Mouse (Mus musculus) heart, embryonic 12.5 days (tissue): ENCODE measurements around the gene Cep170. TPM values are rescaled to one million over a fixed set of nuclear protein-coding genes. Genes with fewer than 3 reads are reported as not detected.
A peak's percentile ranks its signal among the peaks of the same experiment; 100 is the strongest.

Source experiments
- ATAC-seq: fragments of 200-750 bp; cut with Nextera tagmentation; 2 replicates; pipeline ENCODE4 v1.8.0; 2017; ENCODE audit warnings: moderate TSS enrichment, moderate library complexity; ENCODE audit not compliant: insufficient number of reproducible peaks, low FRiP score
- H3K27ac ChIP-seq: fragments of 300-500 bp; sonication (generic); 2 replicates; pipeline ENCODE4 v1.5.1; 2016; ENCODE audit warnings: mild to moderate bottlenecking, moderate library complexity; ENCODE audit not compliant: poor library complexity, severe bottlenecking
- H3K27me3 ChIP-seq: fragments of 300-500 bp; sonication (generic); replicated peaks from 2 replicates; pipeline ENCODE4 v1.6.1; 2016; ENCODE audit warnings: mild to moderate bottlenecking, moderate library complexity
- H3K36me3 ChIP-seq: fragments of 300-500 bp; sonication (generic); 2 replicates; pipeline ENCODE4 v1.6.1; 2016; ENCODE audit warnings: mild to moderate bottlenecking, moderate library complexity
- H3K4me1 ChIP-seq: fragments of 300-500 bp; sonication (generic); replicated peaks from 2 replicates; pipeline ENCODE4 v1.6.1; 2016; ENCODE audit warnings: mild to moderate bottlenecking
- H3K4me2 ChIP-seq: fragments of 300-500 bp; sonication (generic); 2 replicates; pipeline ENCODE4 v1.6.1; 2016; ENCODE audit warnings: mild to moderate bottlenecking, moderate library complexity
- H3K4me3 ChIP-seq: fragments of 300-500 bp; sonication (generic); 2 replicates; pipeline ENCODE4 v1.5.1; 2016; ENCODE audit warnings: mild to moderate bottlenecking
- H3K9ac ChIP-seq: fragments of 300-500 bp; sonication (generic); 2 replicates; pipeline ENCODE4 v1.6.1; 2016; ENCODE audit warnings: mild to moderate bottlenecking, moderate library complexity
- H3K9me3 ChIP-seq: fragments of 300-500 bp; sonication (generic); replicated peaks from 2 replicates; pipeline ENCODE4 v1.6.1; 2016; ENCODE audit warnings: mild to moderate bottlenecking, moderate library complexity
- WGBS: fragments of 180-500 bp; shearing (Covaris S2); methylation state at CpG from one replicate; pipeline ENCODE4 v1.1.7; 2016; 5-methylcytosine and 5-hydroxymethylcytosine counted together
- polyA plus RNA-seq: library from polyadenylated mRNA; unstranded; fragments of >200 nt; fragmentation: Nextera tagmentation; extraction: Ambion mirVana; gene quantifications from 2 replicates; pipeline ENCODE4 v1.2.1, GENCODE M21; 2016

The Cep170 gene
- polyA plus RNA-seq, 1 experiment from 2014 or later: 29.6 TPM

- no peak overlapping the region for H3K4me3 ChIP-seq
- H3K9me3 ChIP-seq: no peaks in the 10 kb centered on the region
- no peak overlapping the region for H3K27ac ChIP-seq
- H3K27me3 ChIP-seq: no peaks in the 10 kb centered on the region
- H3K4me1 ChIP-seq: peaks cover 59% of the 10 kb centered on the region
- no peaks in the 10 kb centered on the region for H3K36me3 ChIP-seq
- WGBS: 78% methylated on average over 6 of the region's 6 CpGs
- no peak overlapping the region for H3K9ac ChIP-seq
- ATAC-seq: no peak
- no peak overlapping the region for H3K4me2 ChIP-seq
Measured at GRCm38 (mm10) chr1:176824611-176825010, 10.7 kb upstream of the Cep170 start.

- no peak for ATAC-seq
- Histone ChIP-seq H3K4me1 (peaks cover 59% of the 10 kb centered on the region), H3K4me2 (peak overlapping the region; percentile 38)
Measured at GRCm38 (mm10) chr1:176823889-176824288, 10.0 kb upstream of the Cep170 start.

GRCm38 (mm10) chr1:176822949-176823348 is 9.1 kb upstream of the Cep170 start:
- H3K4me3 ChIP-seq: no peak overlapping the region
- H3K4me2 ChIP-seq: no peak overlapping the region
- H3K27ac ChIP-seq: no peak overlapping the region
- H3K4me1 ChIP-seq: peaks cover 62% of the 10 kb centered on the region
- H3K27me3 ChIP-seq: no peaks in the 10 kb centered on the region
- no peak overlapping the region for H3K9ac ChIP-seq
- H3K36me3 ChIP-seq: no peaks in the 10 kb centered on the region
- H3K9me3 ChIP-seq: no peaks in the 10 kb centered on the region
- no peak for ATAC-seq
- WGBS: 46% methylated on average over 4 of the region's 4 CpGs

More at GRCm38 (mm10) chr1:176823889-176824288, 10.0 kb upstream of the Cep170 start:
- 35% methylated on average over 8 of the region's 8 CpGs for WGBS
- 0 out of 2 replicates have a peak overlapping the region, but pooled peaks have one; percentile 8 for H3K9ac ChIP-seq
- H3K36me3 ChIP-seq: no peaks in the 10 kb centered on the region
- peak overlapping the region; percentile 69 for H3K27ac ChIP-seq
- H3K27me3 ChIP-seq: no peaks in the 10 kb centered on the region
- no peak overlapping the region for H3K4me3 ChIP-seq
- no peaks in the 10 kb centered on the region for H3K9me3 ChIP-seq

- peak overlapping the region; percentile 42; the same call in 1 of the 2 replicates for H3K4me2 ChIP-seq
- no peaks in the 10 kb centered on the region for H3K9me3 ChIP-seq
- H3K36me3 ChIP-seq: no peaks in the 10 kb centered on the region
- H3K9ac ChIP-seq: no peak overlapping the region
- H3K27me3 ChIP-seq: no peaks in the 10 kb centered on the region
- peaks cover 56% of the 10 kb centered on the region for H3K4me1 ChIP-seq
- WGBS: 3% methylated on average over 1 of the region's 1 CpGs
- peak overlapping the region; percentile 66 for H3K27ac ChIP-seq
- peak; percentile 80 for ATAC-seq
- no peak overlapping the region for H3K4me3 ChIP-seq
Measured at GRCm38 (mm10) chr1:176821929-176822328, 8.1 kb upstream of the Cep170 start.

GRCm38 (mm10) chr1:176818763-176819162 is 4.9 kb upstream of the Cep170 start:
- H3K4me2 ChIP-seq: no peak overlapping the region
- ATAC-seq: no peak
- peaks cover 40% of the 10 kb centered on the region for H3K4me1 ChIP-seq
- H3K27me3 ChIP-seq: no peaks in the 10 kb centered on the region
- H3K9me3 ChIP-seq: no peaks in the 10 kb centered on the region
- H3K27ac ChIP-seq: peak overlapping the region; percentile 14
- H3K9ac ChIP-seq: no peak overlapping the region
- WGBS: 31% methylated on average over 6 of the region's 6 CpGs
- H3K36me3 ChIP-seq: no peaks in the 10 kb centered on the region
- no peak overlapping the region for H3K4me3 ChIP-seq

GRCm38 (mm10) chr1:176818147-176818546 is 4.3 kb upstream of the Cep170 start:
- Histone ChIP-seq H3K4me1 (peaks cover 35% of the 10 kb centered on the region), H3K36me3 (no peaks in the 10 kb centered on the region), H3K9me3 (no peaks in the 10 kb centered on the region), H3K9ac (no peak overlapping the region), H3K27ac (no peak overlapping the region), H3K4me2 (no peak overlapping the region), H3K4me3 (no peak overlapping the region), H3K27me3 (no peaks in the 10 kb centered on the region)
- no peak for ATAC-seq
- WGBS: 53% methylated on average over 2 of the region's 2 CpGs

GRCm38 (mm10) chr1:176816728-176817127 is 2.9 kb upstream of the Cep170 start:
- no peak for ATAC-seq
- peaks cover 30% of the 10 kb centered on the region for H3K4me1 ChIP-seq
- H3K4me2 ChIP-seq: no peak overlapping the region
- no peaks in the 10 kb centered on the region for H3K9me3 ChIP-seq
- H3K36me3 ChIP-seq: no peaks in the 10 kb centered on the region
- H3K27ac ChIP-seq: no peak overlapping the region
- no peaks in the 10 kb centered on the region for H3K27me3 ChIP-seq
- no peak overlapping the region for H3K9ac ChIP-seq
- no peak overlapping the region for H3K4me3 ChIP-seq
- 86% methylated on average over 4 of the region's 4 CpGs for WGBS

- Histone ChIP-seq H3K9ac (peak within 1 kb of the TSS; percentile 98), H3K4me2 (peak within 1 kb of the TSS; percentile 74), H3K9me3 (no peaks in the 10 kb centered on the region), H3K36me3 (no peaks in the 10 kb centered on the region), H3K27ac (peak within 1 kb of the TSS; percentile 100), H3K4me3 (peak within 1 kb of the TSS; percentile 98), H3K27me3 (no peaks in the 10 kb centered on the region), H3K4me1 (peaks cover 19% of the 10 kb centered on the region)
- peak; percentile 94 for ATAC-seq
- WGBS: under 1% methylated on average over 25 of the region's 25 CpGs
Measured at GRCm38 (mm10) chr1:176814591-176815062, 760 bp upstream of the Cep170 start, which contains the start of gene Sdccag8. TSS of gene Sdccag8 (plus strand) at chr1:176814660.

- H3K27me3 ChIP-seq: no peaks in the 10 kb centered on the region
- H3K4me1 ChIP-seq: peaks cover 20% of the 10 kb centered on the region
- peak overlapping the region; percentile 74 for H3K4me2 ChIP-seq
- ATAC-seq: peak; percentile 72
- peak overlapping the region; percentile 98 for H3K9ac ChIP-seq
- H3K9me3 ChIP-seq: no peaks in the 10 kb centered on the region
- H3K4me3 ChIP-seq: peak overlapping the region; percentile 98
- under 1% methylated on average over 63 of the region's 75 CpGs for WGBS
- peak overlapping the region; percentile 100 for H3K27ac ChIP-seq
- H3K36me3 ChIP-seq: no peaks in the 10 kb centered on the region
Measured at GRCm38 (mm10) chr1:176813292-176814035, 403 bp downstream of the Cep170 start.

GRCm38 (mm10) chr1:176812491-176813291 is 1.2 kb downstream of the Cep170 start:
- Histone ChIP-seq H3K4me2 (peak overlapping the region; percentile 74), H3K4me3 (peak overlapping the region; percentile 98), H3K9me3 (no peaks in the 10 kb centered on the region), H3K4me1 (peaks cover 14% of the 10 kb centered on the region), H3K9ac (peak overlapping the region; percentile 98), H3K27ac (peak overlapping the region; percentile 100), H3K27me3 (no peaks in the 10 kb centered on the region), H3K36me3 (no peaks in the 10 kb centered on the region)
- 13% methylated on average over 11 of the region's 11 CpGs for WGBS
- ATAC-seq: no peak

GRCm38 (mm10) chr1:176811892-176812291 is 2.0 kb downstream of the Cep170 start:
- ATAC-seq: no peak
- H3K4me3 ChIP-seq: peak overlapping the region; percentile 98
- no peaks in the 10 kb centered on the region for H3K36me3 ChIP-seq
- WGBS: 83% methylated on average over 3 of the region's 3 CpGs
- H3K27ac ChIP-seq: no peak overlapping the region
- peak overlapping the region; percentile 74 for H3K4me2 ChIP-seq
- no peak overlapping the region for H3K9ac ChIP-seq
- H3K4me1 ChIP-seq: peaks cover 14% of the 10 kb centered on the region
- no peaks in the 10 kb centered on the region for H3K27me3 ChIP-seq
- no peaks in the 10 kb centered on the region for H3K9me3 ChIP-seq
